Mouse (Mus musculus): Measurements from ENCODE around the gene Acp5.

The Acp5 gene

GRCm38 (mm10) chr9:22098993-22099696 lies 36.4 kb downstream of the Acp5 start, which contains the start of gene Cnn1:
Gene Cnn1 (plus strand): TSS chr9:22099216.
- DNase-seq (ENCODE audit: low spot score in 2 of 2) = peak in 1 of 2 experiments; percentile 18

DNA sequence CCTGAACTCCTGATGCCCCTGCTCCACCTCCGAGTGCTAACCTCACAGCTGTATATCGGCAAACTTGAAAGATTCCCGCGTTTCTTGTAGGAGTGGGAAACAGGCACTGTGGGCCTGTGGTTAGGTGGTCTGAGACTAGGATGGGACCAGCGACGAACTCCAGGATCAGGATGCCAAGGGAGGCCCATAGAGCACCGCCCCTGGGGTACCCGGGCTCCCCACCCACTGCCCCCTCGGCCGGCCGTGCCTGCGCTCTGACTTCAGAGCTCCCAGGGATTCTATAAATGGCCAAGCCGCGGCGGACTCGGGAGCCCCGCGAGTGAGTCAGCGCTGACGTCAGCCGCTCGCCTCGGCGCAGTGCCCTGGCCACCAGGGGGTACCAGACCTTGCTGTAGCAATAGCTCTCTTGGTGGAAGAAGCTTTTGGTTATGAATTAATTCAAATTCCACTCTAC lies 39.6 kb downstream of the Acp5 start:
- DNase-seq (ENCODE audit: low spot score in 2 of 2) = peak; percentile 80 to 82

GRCm38 (mm10) chr9:22092746-22093145 lies 42.8 kb downstream of the Acp5 start:
- no peak for DNase-seq (ENCODE audit: low spot score in 2 of 2)

GRCm38 (mm10) chr9:22089986-22090385 lies 45.5 kb downstream of the Acp5 start:
- no peak for DNase-seq (ENCODE audit: low spot score in 2 of 2)

DNA sequence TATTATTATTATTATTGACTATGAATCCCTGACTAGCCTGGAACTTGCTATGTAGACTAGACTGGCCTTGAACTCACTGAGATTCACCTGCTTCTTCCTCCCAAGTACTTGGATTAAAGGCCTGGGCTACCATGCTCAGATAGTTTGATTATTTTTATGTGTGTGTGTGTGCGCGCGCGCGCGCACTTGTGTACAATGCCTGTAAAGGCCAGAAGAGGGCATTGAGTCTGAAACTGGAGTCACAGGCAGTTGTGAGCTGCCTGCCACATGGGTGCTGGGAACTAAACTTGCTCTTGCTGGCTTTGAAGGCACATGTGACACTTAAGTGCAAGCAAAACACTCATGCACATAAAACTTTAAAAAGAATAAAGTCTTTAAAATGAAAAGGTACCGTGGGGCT lies 46.2 kb downstream of the Acp5 start:
- no peak for DNase-seq (ENCODE audit: low spot score in 2 of 2)

DNA sequence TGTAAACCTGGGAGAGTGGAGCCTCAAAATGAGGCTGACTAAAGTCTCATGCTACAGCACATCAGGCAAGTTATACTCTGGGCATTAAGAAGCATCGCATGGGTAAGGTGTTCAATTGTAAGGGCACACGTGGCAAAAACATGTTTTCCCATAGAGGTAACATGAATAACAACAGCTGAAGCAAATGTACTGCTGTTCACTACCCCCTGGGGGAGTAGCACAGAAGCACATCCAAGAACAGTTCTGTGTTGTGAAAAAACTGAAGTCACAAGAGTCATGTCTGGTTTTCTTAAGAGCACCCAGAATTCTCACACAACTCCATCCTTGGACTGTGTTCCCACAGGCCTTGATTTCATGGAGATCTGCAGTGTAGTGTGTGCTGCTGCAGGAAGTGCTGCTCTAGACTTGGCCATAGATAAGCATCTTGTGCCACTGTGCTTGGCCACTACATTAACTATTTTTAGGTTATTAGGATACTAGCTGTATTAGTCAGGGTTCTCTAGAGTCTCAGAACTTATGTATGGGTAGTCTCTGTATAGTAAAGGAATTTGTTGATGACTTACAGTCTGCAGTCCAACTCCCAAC lies 48.4 kb downstream of the Acp5 start:
- no peak for DNase-seq (ENCODE audit: low spot score in 2 of 2)

DNA sequence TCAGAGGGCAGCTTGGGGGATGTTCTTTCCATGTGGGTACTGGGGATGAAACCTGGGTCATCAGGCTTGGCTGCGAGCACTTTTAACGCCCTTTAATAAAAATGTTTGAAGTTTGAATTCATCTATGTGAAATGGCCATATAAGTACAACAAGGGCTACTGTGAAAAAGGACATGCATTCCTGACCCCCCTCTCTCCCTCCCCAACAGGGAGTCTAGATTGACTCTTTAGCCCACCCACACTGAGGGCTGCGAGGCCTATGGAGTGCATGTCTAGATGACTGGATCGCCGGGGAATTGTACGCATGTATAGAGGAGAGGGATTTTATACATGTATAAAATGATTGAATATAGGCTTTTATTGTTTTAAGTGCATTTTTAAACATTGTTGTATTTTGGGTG lies 49.5 kb downstream of the Acp5 start:
- DNase-seq (ENCODE audit: low spot score in 2 of 2) = no peak

- DNase-seq (ENCODE audit: low spot score in 2 of 2) = peak; percentile 75 to 88
Observed at GRCm38 (mm10) chr9:22085022-22085834, 50.3 kb downstream of the Acp5 start, which contains the start of gene Ecsit. Gene Ecsit (minus strand): TSS chr9:22085438.

DNA sequence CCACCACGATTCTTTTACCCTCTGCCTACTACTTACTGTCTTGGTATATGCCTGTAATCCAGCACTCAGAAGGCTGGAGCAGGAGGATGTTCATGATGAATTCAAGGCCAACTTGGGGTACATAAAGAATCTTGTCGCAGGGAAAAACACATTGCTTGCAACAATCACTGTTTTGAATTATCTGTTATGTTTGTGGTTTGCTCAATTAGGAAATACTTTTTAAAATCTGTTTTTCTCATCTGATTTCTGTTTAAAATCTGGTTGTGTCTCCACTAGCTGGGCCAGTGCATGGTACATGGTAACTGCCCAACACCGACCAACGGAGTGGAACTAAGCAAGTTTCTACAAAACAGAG lies 50.9 kb downstream of the Acp5 start:
- no peak for DNase-seq (ENCODE audit: low spot score in 2 of 2)
